Comparison of ENCODE assay signal across 28 mouse cellular contexts in genomic region chr12:17310852-17311839, GRCm38 (mm10). TPM values are rescaled to one million over a fixed set of nuclear protein-coding genes. Genes with fewer than 3 reads are reported as not detected.
DNase-seq lines count a peak whose midpoint lies in the region; ATAC-seq and TF ChIP-seq lines count a peak whose summit lies in the region.
"Had no signal": no experiment of that assay in that cellular context is flagged by ENCODE, and none has a peak within 500 bp of the region (broad histone marks: within the 10 kb centered on the region; RNA-seq: fewer than 3 reads in every experiment).

No protein-coding gene starts in this region.

- peak overlapping the region; percentile 23; the same call in 1 of the 2 replicates for H3K4me2 ChIP-seq in hindbrain, postnatal 0 days (ENCODE audit: low read depth, low read length)
- H3K4me2 ChIP-seq in hindbrain, embryonic 12.5 days (replicated peaks), result no peak overlapping the region
- H3K4me2 ChIP-seq in forebrain, embryonic 12.5 days, result 0 out of 2 replicates have a peak overlapping the region, but pooled peaks have one; percentile 10
- peak overlapping the region; percentile 19; the same call in 1 of the 2 replicates for H3K4me2 ChIP-seq in midbrain, postnatal 0 days (ENCODE audit: low read depth, low read length, poor library complexity, severe bottlenecking)
- H3K4me2 ChIP-seq: heart, embryonic 13.5 days; hindbrain, embryonic 13.5 days; liver, embryonic 13.5 days had no signal

- no peaks in the 10 kb centered on the region for H3K4me1 ChIP-seq in hindbrain, postnatal 0 days (ENCODE audit: insufficient read depth, low read length)
- H3K4me1 ChIP-seq in hindbrain, embryonic 12.5 days, result 0 out of 2 replicates have a peak, but pooled peaks cover 3% of the 10 kb centered on the region
- peaks cover 6% of the 10 kb centered on the region; the same call in 1 of the 2 replicates for H3K4me1 ChIP-seq in forebrain, embryonic 12.5 days
- H3K4me1 ChIP-seq in midbrain, postnatal 0 days (ENCODE audit: insufficient read depth, low read length), result no peaks in the 10 kb centered on the region
- H3K4me1 ChIP-seq: heart, embryonic 13.5 days; liver, embryonic 13.5 days had no signal

- ATAC-seq in hindbrain, postnatal 0 days, result peak; percentile 51; the same call in 1 of the 2 replicates
- no peak for ATAC-seq in hindbrain, embryonic 12.5 days (ENCODE audit: low FRiP score)
- no peak for ATAC-seq in forebrain, embryonic 12.5 days (ENCODE audit: low FRiP score)
- peak; percentile 71 for ATAC-seq in midbrain, postnatal 0 days (ENCODE audit: low FRiP score)
- ATAC-seq: activated CD4-positive, CD25-positive, alpha-beta regulatory T cell, adult 4 months; intestine, embryonic 16.5 days had no signal

- H3K4me3 ChIP-seq in hindbrain, postnatal 0 days (ENCODE audit: low read length), result no peak overlapping the region
- H3K4me3 ChIP-seq in hindbrain, embryonic 12.5 days, result no peak overlapping the region
- no peak overlapping the region for H3K4me3 ChIP-seq in forebrain, embryonic 12.5 days (replicated peaks)
- 0 out of 2 replicates have a peak overlapping the region, but pooled peaks have one; percentile 8 for H3K4me3 ChIP-seq in midbrain, postnatal 0 days (ENCODE audit: low read depth, low read length)
- H3K4me3 ChIP-seq: heart, adult 2 months; heart, embryonic 13.5 days; hindbrain, embryonic 13.5 days; liver, embryonic 13.5 days had no signal

- no peak overlapping the region for H3K9ac ChIP-seq in hindbrain, postnatal 0 days (replicated peaks; ENCODE audit: low read length)
- H3K9ac ChIP-seq in hindbrain, embryonic 12.5 days, result no peak overlapping the region
- no peak overlapping the region for H3K9ac ChIP-seq in forebrain, embryonic 12.5 days
- no peak overlapping the region for H3K9ac ChIP-seq in midbrain, postnatal 0 days (replicated peaks; ENCODE audit: low read length, poor library complexity, severe bottlenecking)
- H3K9ac ChIP-seq: heart, embryonic 13.5 days; hindbrain, embryonic 13.5 days; liver, embryonic 13.5 days had no signal

- H3K36me3 ChIP-seq in hindbrain, postnatal 0 days (ENCODE audit: insufficient read depth, low read length), result no peaks in the 10 kb centered on the region
- H3K36me3 ChIP-seq in hindbrain, embryonic 12.5 days, result no peaks in the 10 kb centered on the region
- no peaks in the 10 kb centered on the region for H3K36me3 ChIP-seq in forebrain, embryonic 12.5 days (replicated peaks)
- H3K36me3 ChIP-seq in midbrain, postnatal 0 days (ENCODE audit: insufficient read depth, low read length), result no peaks in the 10 kb centered on the region
- H3K36me3 ChIP-seq: heart, embryonic 13.5 days; hindbrain, embryonic 13.5 days; liver, embryonic 13.5 days had no signal

- H3K27ac ChIP-seq in hindbrain, postnatal 0 days, result no peak overlapping the region
- no peak overlapping the region for H3K27ac ChIP-seq in hindbrain, embryonic 12.5 days
- no peak overlapping the region for H3K27ac ChIP-seq in forebrain, embryonic 12.5 days
- no peak overlapping the region; the same call in 1 of the 2 replicates for H3K27ac ChIP-seq in midbrain, postnatal 0 days (ENCODE audit: low read depth, low read length)
- H3K27ac ChIP-seq: heart, adult 2 months; heart, embryonic 13.5 days; hindbrain, embryonic 13.5 days; liver, embryonic 13.5 days had no signal

- no peak for TF ChIP-seq CTCF in hindbrain, postnatal 0 days (IDR thresholded peaks at IDR 0.05; ENCODE audit: low read depth)
- no peak for TF ChIP-seq CTCF in brain, embryonic 14.5 days (IDR thresholded peaks at IDR 0.05; ENCODE audit: borderline replicate concordance, extremely low read depth, insufficient read depth, insufficient read length)
- TF ChIP-seq CTCF in midbrain, postnatal 0 days (IDR thresholded peaks at IDR 0.05), result no peak

- no peaks in the 10 kb centered on the region for H3K9me3 ChIP-seq in hindbrain, postnatal 0 days (ENCODE audit: low read length)
- H3K9me3 ChIP-seq in hindbrain, embryonic 12.5 days (replicated peaks), result no peaks in the 10 kb centered on the region
- no peaks in the 10 kb centered on the region for H3K9me3 ChIP-seq in forebrain, embryonic 12.5 days
- H3K9me3 ChIP-seq in midbrain, postnatal 0 days (ENCODE audit: low read length), result no peaks in the 10 kb centered on the region
- H3K9me3 ChIP-seq: heart, embryonic 13.5 days; hindbrain, embryonic 13.5 days; liver, embryonic 13.5 days had no signal

- H3K27me3 ChIP-seq in hindbrain, postnatal 0 days (ENCODE audit: insufficient read depth, low read length), result no peaks in the 10 kb centered on the region
- no peaks in the 10 kb centered on the region for H3K27me3 ChIP-seq in hindbrain, embryonic 12.5 days
- no peaks in the 10 kb centered on the region for H3K27me3 ChIP-seq in forebrain, embryonic 12.5 days
- H3K27me3 ChIP-seq in midbrain, postnatal 0 days (ENCODE audit: insufficient read depth, low read length), result no peaks in the 10 kb centered on the region
- H3K27me3 ChIP-seq: heart, embryonic 13.5 days; hindbrain, embryonic 13.5 days; liver, embryonic 13.5 days had no signal

- 29% methylated on average over 15 of the region's 16 CpGs for WGBS in hindbrain, postnatal 0 days
- 60% methylated on average over 16 of the region's 16 CpGs for WGBS in hindbrain, embryonic 12.5 days
- WGBS in forebrain, embryonic 12.5 days, result 37% methylated on average over 16 of the region's 16 CpGs
- 29% methylated on average over 16 of the region's 16 CpGs for WGBS in midbrain, postnatal 0 days

- peak; percentile 8 for DNase-seq in hindbrain, postnatal 0 days (ENCODE audit: low spot score)
- peak; percentile 78 for DNase-seq in brain, embryonic 14.5 days (ENCODE audit: low read depth)
- DNase-seq in midbrain, postnatal 0 days (ENCODE audit: low spot score), result peak; percentile 8
- no peak for DNase-seq in spleen, postnatal 4 days (ENCODE audit: low spot score in 2 of 2)
- no peak for DNase-seq in thymus, adult 18-20 months
- DNase-seq: adrenal gland, postnatal 10 days; cerebellum, adult 8-10 months; cerebellum, postnatal 36 days; embryo, embryonic 11 days; gastrocnemius, postnatal 36 days; heart, adult 2 months; heart, postnatal 14 days; kidney, adult 9 months; kidney, postnatal 36 days; liver, embryonic 13.5 days; lung, adult 2 months; thymus, postnatal 25 days had no signal

- TF ChIP-seq POLR2A in brain, embryonic 14.5 days (IDR thresholded peaks at IDR 0.05; ENCODE audit: borderline replicate concordance, extremely low read depth, insufficient read depth, insufficient read length, poor library complexity, severe bottlenecking), result no peak

RNA-seq across cellular contexts. Expression of gene Atp6v1c2, which starts 18.0 kb away (rescaled TPM):
- 0.52 TPM in 1 of 2 replicates, not detected in the other for total RNA-seq in hindbrain, postnatal 0 days (2014; rRNA removed)
- polyA plus RNA-seq in hindbrain, postnatal 0 days (2015; fragmentation: Nextera tagmentation; extraction: Ambion mirVana), result 0.86 and 1.1 TPM in 2 replicates
- 0.60 and 0.85 TPM in 2 replicates for polyA plus RNA-seq in hindbrain, embryonic 12.5 days (2016; fragmentation: Nextera tagmentation; extraction: Ambion mirVana)
- polyA plus RNA-seq in brain, embryonic 14.5 days (2012; rRNA removed), result 0.21 and 0.30 TPM in 2 replicates
- 0.46 and 0.47 TPM in 2 replicates for polyA plus RNA-seq in forebrain, embryonic 12.5 days (2016; fragmentation: Nextera tagmentation; extraction: Ambion mirVana)
- total RNA-seq in midbrain, postnatal 0 days (2014; rRNA removed), result 1.6 and 1.9 TPM in 2 replicates
- 1.8 and 2.0 TPM in 2 replicates for polyA plus RNA-seq in midbrain, postnatal 0 days (2015; fragmentation: Nextera tagmentation; extraction: Ambion mirVana)
- total RNA-seq: gastrocnemius, postnatal 36 days; heart, adult 2 months; megakaryocyte, adult 5-6 weeks; MEL; monocyte, adult 5-6 weeks; neutrophil, adult 5-6 weeks had no signal
- polyA plus RNA-seq: liver, embryonic 13.5 days; small intestine, adult 2 months had no signal

RNA-seq across cellular contexts. Expression of gene Nol10, which starts 37.1 kb away (rescaled TPM):
- 6.6 and 7.1 TPM in 2 replicates for total RNA-seq in hindbrain, postnatal 0 days (2014; rRNA removed)
- polyA plus RNA-seq in hindbrain, postnatal 0 days (2015; fragmentation: Nextera tagmentation; extraction: Ambion mirVana), result 12.0 and 13.4 TPM in 2 replicates
- 28.1 and 30.0 TPM in 2 replicates for polyA plus RNA-seq in hindbrain, embryonic 12.5 days (2016; fragmentation: Nextera tagmentation; extraction: Ambion mirVana)
- polyA plus RNA-seq in brain, embryonic 14.5 days (2012; rRNA removed), result 15.0 and 16.3 TPM in 2 replicates
- 30.7 and 32.4 TPM in 2 replicates for polyA plus RNA-seq in forebrain, embryonic 12.5 days (2016; fragmentation: Nextera tagmentation; extraction: Ambion mirVana)
- 6.5 and 10.0 TPM in 2 replicates for total RNA-seq in midbrain, postnatal 0 days (2014; rRNA removed)
- 11.8 and 13.6 TPM in 2 replicates for polyA plus RNA-seq in midbrain, postnatal 0 days (2015; fragmentation: Nextera tagmentation; extraction: Ambion mirVana)

RNA-seq across cellular contexts. Expression of gene Pdia6, which starts 44.8 kb away (rescaled TPM):
- total RNA-seq in hindbrain, postnatal 0 days (2014; rRNA removed), result 76.3 and 99.2 TPM in 2 replicates
- 194 and 201 TPM in 2 replicates for polyA plus RNA-seq in hindbrain, postnatal 0 days (2015; fragmentation: Nextera tagmentation; extraction: Ambion mirVana)
- 506 and 515 TPM in 2 replicates for polyA plus RNA-seq in hindbrain, embryonic 12.5 days (2016; fragmentation: Nextera tagmentation; extraction: Ambion mirVana)
- polyA plus RNA-seq in brain, embryonic 14.5 days (2012; rRNA removed), result 178 and 194 TPM in 2 replicates
- 454 and 460 TPM in 2 replicates for polyA plus RNA-seq in forebrain, embryonic 12.5 days (2016; fragmentation: Nextera tagmentation; extraction: Ambion mirVana)
- 85.4 and 116 TPM in 2 replicates for total RNA-seq in midbrain, postnatal 0 days (2014; rRNA removed)
- 184 and 188 TPM in 2 replicates for polyA plus RNA-seq in midbrain, postnatal 0 days (2015; fragmentation: Nextera tagmentation; extraction: Ambion mirVana)

Comparison
In these comparisons a context has a peak if more than half of its experiments do, and no peak if none do; other contexts are left out.
1. ATAC-seq: peak in hindbrain, postnatal 0 days (single experiment) and midbrain, postnatal 0 days (single experiment); none in hindbrain, embryonic 12.5 days (single experiment) and forebrain, embryonic 12.5 days (single experiment).
2. DNase-seq: peak in hindbrain, postnatal 0 days (single experiment), brain, embryonic 14.5 days (single experiment) and midbrain, postnatal 0 days (single experiment); none in spleen, postnatal 4 days (0 of 2) and thymus, adult 18-20 months (0 of 2).